In genomic region chr8:89525041-89525440, GRCm38 (mm10) we compare ENCODE assay signal across 18 mouse cellular contexts.
"Had no signal": no experiment of that assay in that cellular context is flagged by ENCODE, and none has a peak within 500 bp of the region (broad histone marks: within the 10 kb centered on the region; RNA-seq: fewer than 3 reads in every experiment).

No protein-coding gene starts in this region.

- ATAC-seq: intestine, embryonic 15.5 days had no signal

- H3K4me2 ChIP-seq: intestine, embryonic 15.5 days; kidney, embryonic 15.5 days; limb, embryonic 13.5 days; lung, embryonic 15.5 days; midbrain, embryonic 11.5 days had no signal

- H3K9ac ChIP-seq: intestine, embryonic 15.5 days; kidney, embryonic 15.5 days; limb, embryonic 13.5 days; lung, embryonic 15.5 days had no signal

- DNase-seq: kidney, adult 11 months; kidney, adult 8-10 months; kidney, postnatal 10 days; kidney, postnatal 36 days; layer of hippocampus, postnatal 36 days; left cerebral cortex, postnatal 4 days; lung, adult 18-20 months; lung, postnatal 14 days; lung, postnatal 4 days; midbrain, embryonic 14.5 days; thymus, adult 18-20 months; thymus, postnatal 4 days had no signal

- H3K36me3 ChIP-seq: intestine, embryonic 15.5 days; kidney, embryonic 15.5 days; limb, embryonic 13.5 days; lung, embryonic 15.5 days had no signal

- H3K9me3 ChIP-seq: intestine, embryonic 15.5 days; kidney, embryonic 15.5 days; limb, embryonic 13.5 days; lung, embryonic 15.5 days had no signal

- H3K4me1 ChIP-seq: intestine, embryonic 15.5 days; kidney, embryonic 15.5 days; lung, embryonic 15.5 days had no signal

- H3K27ac ChIP-seq: intestine, embryonic 15.5 days; kidney, embryonic 15.5 days; left cerebral cortex, adult 2 months; limb, embryonic 13.5 days; lung, embryonic 15.5 days had no signal

- H3K4me3 ChIP-seq: intestine, embryonic 15.5 days; kidney, embryonic 15.5 days; left cerebral cortex, adult 2 months; limb, embryonic 13.5 days; lung, embryonic 15.5 days had no signal

- H3K27me3 ChIP-seq: intestine, embryonic 15.5 days; kidney, embryonic 15.5 days; lung, embryonic 15.5 days had no signal
